Mouse (Mus musculus) intestine, postnatal 0 days (tissue): ENCODE measurements at regions not wholly inside any gene's neighbourhood (a gene's known extent, or its start where the extent isn't known, plus 50 kb on each side); places are given as distances from the start of the nearest gene placed in this dataset.

Experiments used
- ATAC-seq: fragments of 200-750 bp; cut with Nextera tagmentation; 2 replicates; pipeline ENCODE4 v1.8.0; 2017; ENCODE audit warnings: mild to moderate bottlenecking, moderate TSS enrichment, moderate library complexity
- H3K27ac ChIP-seq: fragments of 300-500 bp; sonication (generic); 2 replicates; pipeline ENCODE4 v1.5.1; 2014; ENCODE audit warnings: mild to moderate bottlenecking, low read depth, low read length, moderate library complexity
- H3K27me3 ChIP-seq: fragments of 300-500 bp; sonication (generic); replicated peaks from 2 replicates; pipeline ENCODE4 v1.6.1; 2014; ENCODE audit warnings: low read length, mixed read lengths; ENCODE audit not compliant: control insufficient read depth, insufficient read depth
- H3K36me3 ChIP-seq: fragments of 300-500 bp; sonication (generic); 2 replicates; pipeline ENCODE4 v1.6.1; 2014; ENCODE audit warnings: mild to moderate bottlenecking, moderate library complexity; ENCODE audit not compliant: control insufficient read depth, insufficient read depth
- H3K4me1 ChIP-seq: fragments of 300-500 bp; sonication (generic); replicated peaks from 2 replicates; pipeline ENCODE4 v1.6.1; 2014; ENCODE audit warnings: antibody characterized with exemption, low read length, mixed read lengths; ENCODE audit not compliant: control insufficient read depth, insufficient read depth
- H3K4me2 ChIP-seq: fragments of 300-500 bp; sonication (generic); replicated peaks from 2 replicates; pipeline ENCODE4 v1.6.1; 2014; ENCODE audit warnings: low read depth, mild to moderate bottlenecking, moderate library complexity
- H3K4me3 ChIP-seq: fragments of 300-500 bp; sonication (generic); 2 replicates; pipeline ENCODE4 v1.5.1; 2014; ENCODE audit warnings: low read depth, low read length
- H3K9ac ChIP-seq: fragments of 300-500 bp; sonication (generic); 2 replicates; pipeline ENCODE4 v1.6.1; 2014; ENCODE audit warnings: mild to moderate bottlenecking, low read depth, low read length
- H3K9me3 ChIP-seq: fragments of 300-500 bp; sonication (generic); 2 replicates; pipeline ENCODE4 v1.6.1; 2016; ENCODE audit warnings: mixed run types; ENCODE audit not compliant: control insufficient read depth
- CTCF ChIP-seq: sonication (generic); IDR thresholded peaks from 2 replicates; pipeline ENCODE4 v1.5.1; 2016; ENCODE audit warnings: low read depth, mild to moderate bottlenecking, control low read depth, antibody characterized with exemption, moderate library complexity
- WGBS: fragments of 180-500 bp; shearing (Covaris S2); extraction: QIAGEN DNeasy Blood & Tissue Kit; methylation state at CpG from one replicate; pipeline ENCODE4 v1.1.7; 2014; 5-methylcytosine and 5-hydroxymethylcytosine counted together

DNA sequence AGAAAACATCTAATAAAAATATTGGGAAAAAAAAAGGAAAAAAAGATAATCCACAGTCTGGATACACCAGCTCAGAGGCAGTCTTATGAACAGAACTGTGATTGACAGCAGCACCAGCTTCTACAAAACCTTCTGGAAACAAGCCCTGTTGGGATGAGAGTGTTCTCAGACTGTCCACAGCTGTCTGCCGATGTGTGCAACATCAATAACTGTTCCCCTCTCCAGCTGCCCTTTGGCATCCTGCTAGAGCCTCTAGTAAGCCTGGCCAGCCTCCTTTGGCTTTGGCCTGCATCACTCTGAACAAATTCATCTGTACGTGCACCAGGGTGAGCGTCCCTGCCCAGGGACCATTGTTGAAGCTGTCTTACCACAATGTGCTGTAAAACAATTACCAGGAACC is 137.0 kb upstream of the Irs2 start:
- 69% methylated on average over 3 of the region's 3 CpGs for WGBS
- Histone ChIP-seq H3K9ac (no peak overlapping the region), H3K4me1 (no peaks in the 10 kb centered on the region), H3K9me3 (no peaks in the 10 kb centered on the region), H3K27me3 (no peaks in the 10 kb centered on the region), H3K4me2 (no peak overlapping the region), H3K27ac (no peak overlapping the region), H3K4me3 (no peak overlapping the region), H3K36me3 (no peaks in the 10 kb centered on the region)
- ATAC-seq, result no peak
- TF ChIP-seq CTCF, result no peak

DNA sequence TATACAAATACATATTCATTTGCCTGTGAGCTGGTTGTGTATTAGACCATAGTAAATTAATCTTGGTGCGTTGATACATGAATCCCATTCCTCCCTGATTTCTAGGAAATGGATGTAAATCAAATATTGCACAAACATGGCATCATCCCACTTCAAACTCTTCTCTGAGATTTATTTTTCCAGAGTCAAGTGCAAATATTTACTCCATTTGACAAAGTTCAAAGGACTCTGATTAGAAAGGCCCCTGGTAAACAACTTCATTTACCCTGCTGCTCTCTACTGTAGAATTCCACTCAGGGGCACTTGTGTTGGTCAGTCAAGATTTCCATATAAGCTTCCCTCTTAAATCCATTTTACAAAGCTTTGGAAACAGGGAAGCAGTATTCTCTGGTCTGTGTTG is 132.3 kb upstream of the Irs2 start:
- Histone ChIP-seq H3K4me2 (no peak overlapping the region), H3K27me3 (no peaks in the 10 kb centered on the region), H3K36me3 (no peaks in the 10 kb centered on the region), H3K27ac (no peak overlapping the region), H3K9me3 (no peaks in the 10 kb centered on the region), H3K4me3 (no peak overlapping the region), H3K9ac (no peak overlapping the region), H3K4me1 (no peaks in the 10 kb centered on the region)
- no peak for ATAC-seq
- TF ChIP-seq CTCF, result no peak
- WGBS, result 76% methylated on average over 1 of the region's 1 CpGs

DNA sequence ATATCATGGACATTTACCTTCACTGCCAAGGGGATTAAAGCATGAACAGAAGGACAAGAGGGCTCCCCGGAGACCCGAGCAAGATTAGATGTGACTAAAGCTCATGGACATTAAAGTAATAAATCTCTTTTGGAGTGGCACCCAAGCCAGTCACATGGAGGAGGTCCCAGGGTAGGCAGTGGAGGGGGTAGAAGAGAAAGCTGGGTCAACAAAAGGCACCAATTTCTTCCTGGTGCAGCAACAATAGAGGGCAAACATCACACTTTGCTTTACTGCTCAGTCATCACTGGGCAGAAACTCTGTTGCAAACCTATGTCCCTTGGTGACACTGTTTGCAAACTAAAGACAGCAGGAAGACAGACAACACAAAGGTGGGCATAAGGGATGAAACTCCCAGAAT is 131.0 kb upstream of the Irs2 start:
- Histone ChIP-seq H3K27me3 (no peaks in the 10 kb centered on the region), H3K9ac (no peak overlapping the region), H3K4me2 (no peak overlapping the region), H3K4me1 (no peaks in the 10 kb centered on the region), H3K36me3 (no peaks in the 10 kb centered on the region), H3K4me3 (no peak overlapping the region), H3K9me3 (no peaks in the 10 kb centered on the region), H3K27ac (no peak overlapping the region)
- 43% methylated on average over 2 of the region's 2 CpGs for WGBS
- no peak for TF ChIP-seq CTCF
- ATAC-seq, result no peak

DNA sequence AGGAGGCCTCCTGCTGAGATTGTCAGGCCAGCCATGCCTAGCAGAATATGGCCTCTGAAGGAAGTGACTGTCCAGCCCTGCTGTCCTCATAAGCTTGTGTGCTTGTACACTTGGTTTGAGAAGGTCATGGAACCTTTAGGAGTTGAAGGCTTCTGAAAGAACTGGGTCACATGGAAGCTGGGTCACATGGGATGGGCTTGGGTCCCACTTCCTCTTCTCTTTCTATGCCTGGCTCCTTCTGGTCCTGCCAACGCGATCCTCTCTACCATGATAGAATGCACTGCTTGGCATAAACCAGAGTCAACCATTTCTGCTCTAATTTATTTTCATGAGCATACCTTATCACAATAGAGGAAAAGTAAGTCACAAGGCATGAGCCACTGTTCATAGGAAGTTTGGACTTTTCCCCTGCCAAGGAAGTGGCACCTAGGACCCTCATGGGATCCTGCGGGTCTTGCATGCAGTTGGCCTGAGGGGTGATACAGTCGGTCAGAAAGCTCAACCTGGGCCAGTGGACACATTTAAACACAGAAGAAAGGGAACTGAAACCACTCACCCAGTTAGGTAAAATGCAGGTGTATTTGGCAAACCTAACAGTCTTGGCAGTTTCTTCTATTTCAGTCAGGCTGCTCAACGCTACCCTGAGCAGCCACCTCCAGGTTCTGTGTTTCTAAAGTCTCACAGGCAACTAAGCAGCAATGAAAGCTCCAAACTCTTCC is 130.2 kb upstream of the Irs2 start:
- H3K27me3 ChIP-seq, result no peaks in the 10 kb centered on the region
- no peak overlapping the region for H3K27ac ChIP-seq
- no peaks in the 10 kb centered on the region for H3K4me1 ChIP-seq
- H3K4me3 ChIP-seq, result no peak overlapping the region
- H3K36me3 ChIP-seq, result no peaks in the 10 kb centered on the region
- no peak overlapping the region for H3K4me2 ChIP-seq
- H3K9ac ChIP-seq, result no peak overlapping the region
- no peak for TF ChIP-seq CTCF
- no peak for ATAC-seq
- no peaks in the 10 kb centered on the region for H3K9me3 ChIP-seq
- 96% methylated on average over 5 of the region's 5 CpGs for WGBS

DNA sequence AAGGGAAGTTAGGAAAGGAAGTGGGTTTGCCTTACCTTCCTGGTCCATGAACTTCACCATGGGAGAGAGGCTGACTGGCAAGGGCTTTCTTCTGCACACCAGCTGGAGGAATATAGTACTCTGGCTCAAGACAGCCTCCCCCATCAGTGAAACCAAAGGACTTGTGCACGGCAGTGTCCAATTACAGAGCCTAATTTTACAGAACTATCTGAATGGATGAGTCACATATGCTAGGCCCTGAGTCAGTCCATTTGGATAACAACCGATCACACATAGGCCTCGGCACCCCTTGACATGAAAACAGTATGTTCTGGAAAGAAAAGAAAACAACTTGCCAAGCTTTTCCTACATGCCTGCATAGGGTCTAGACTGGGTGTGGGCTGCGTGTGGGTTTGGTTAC is 128.3 kb upstream of the Irs2 start:
- no peak for ATAC-seq
- Histone ChIP-seq H3K27me3 (no peaks in the 10 kb centered on the region), H3K4me1 (no peaks in the 10 kb centered on the region), H3K4me2 (no peak overlapping the region), H3K9ac (no peak overlapping the region), H3K4me3 (no peak overlapping the region), H3K36me3 (no peaks in the 10 kb centered on the region), H3K27ac (no peak overlapping the region), H3K9me3 (no peaks in the 10 kb centered on the region)
- no peak for TF ChIP-seq CTCF
- WGBS, result 92% methylated on average over 4 of the region's 4 CpGs

DNA sequence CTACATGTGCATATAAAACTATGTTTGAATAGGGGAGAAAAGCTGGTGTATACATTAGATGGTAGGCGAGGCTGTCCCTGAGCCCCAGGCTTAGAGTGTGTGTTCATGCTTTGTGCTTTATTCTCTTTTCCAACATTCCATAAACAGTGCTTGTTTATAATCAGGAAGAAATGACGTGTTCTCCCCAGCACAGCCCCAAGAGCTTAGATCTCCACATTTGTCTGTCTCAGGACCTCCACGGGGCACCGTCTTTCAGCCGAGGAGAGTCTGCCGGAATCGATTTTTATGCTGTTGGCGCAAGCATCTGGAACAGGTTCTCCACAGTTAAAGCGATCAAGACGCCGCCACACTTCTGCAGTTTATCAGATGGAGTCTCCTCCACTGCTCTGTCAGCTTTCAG is 126.9 kb upstream of the Irs2 start:
- no peaks in the 10 kb centered on the region for H3K36me3 ChIP-seq
- H3K9ac ChIP-seq, result no peak overlapping the region
- no peak for ATAC-seq
- TF ChIP-seq CTCF, result no peak
- H3K4me2 ChIP-seq, result no peak overlapping the region
- H3K9me3 ChIP-seq, result no peaks in the 10 kb centered on the region
- H3K27ac ChIP-seq, result no peak overlapping the region
- 69% methylated on average over 11 of the region's 11 CpGs for WGBS
- no peaks in the 10 kb centered on the region for H3K27me3 ChIP-seq
- H3K4me3 ChIP-seq, result no peak overlapping the region
- no peaks in the 10 kb centered on the region for H3K4me1 ChIP-seq

DNA sequence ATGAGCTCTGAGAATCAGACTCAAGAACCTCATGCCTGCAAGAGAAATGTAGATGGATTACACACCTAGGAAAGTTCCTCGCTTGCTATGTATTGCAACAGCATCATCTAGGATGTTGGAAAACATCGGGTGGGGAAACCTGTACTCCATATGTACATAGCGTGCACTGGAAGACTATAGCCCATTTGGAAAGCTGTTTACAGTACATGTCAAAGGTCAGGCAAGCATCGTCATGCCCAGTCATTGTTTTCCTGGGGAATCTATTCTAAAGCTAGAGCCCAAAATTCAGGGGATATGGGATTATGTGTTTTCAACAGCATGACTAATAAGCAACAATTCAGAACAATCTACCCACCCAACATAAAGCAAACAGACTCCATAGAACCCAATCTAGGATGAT is 126.3 kb upstream of the Irs2 start:
- no peak for ATAC-seq
- no peak overlapping the region for H3K9ac ChIP-seq
- no peak overlapping the region for H3K4me2 ChIP-seq
- H3K4me3 ChIP-seq, result no peak overlapping the region
- no peaks in the 10 kb centered on the region for H3K36me3 ChIP-seq
- 84% methylated on average over 4 of the region's 4 CpGs for WGBS
- no peaks in the 10 kb centered on the region for H3K9me3 ChIP-seq
- H3K27ac ChIP-seq, result no peak overlapping the region
- H3K4me1 ChIP-seq, result no peaks in the 10 kb centered on the region
- H3K27me3 ChIP-seq, result no peaks in the 10 kb centered on the region
- no peak for TF ChIP-seq CTCF
